Mouse (Mus musculus): ENCODE measurements at regions not wholly inside any gene's neighbourhood (a gene's known extent, or its start where the extent isn't known, plus 50 kb on each side); places are given as distances from the start of the nearest gene placed in this dataset.
A peak's percentile ranks its signal among the peaks of the same experiment; 100 is the strongest.

- DNase-seq (peak; percentile 87), ATAC-seq (ENCODE audit: insufficient read depth) (peak; percentile 90)
- Histone ChIP-seq H3K4me3 (ENCODE audit: low read depth, low read length) (no peak overlapping the region), H3K36me3 (ENCODE audit: insufficient read depth) (no peaks in the 10 kb centered on the region), H3K27ac (ENCODE audit: low read depth) (peak overlapping the region; percentile 65), H3K9ac (no peak overlapping the region), H3K4me1 (ENCODE audit: insufficient read depth) (peaks cover 12% of the 10 kb centered on the region), H3K9me3 (ENCODE audit: low read depth, low read length) (no peaks in the 10 kb centered on the region), H3K27me3 (ENCODE audit: insufficient read depth, low read length) (no peaks in the 10 kb centered on the region), H3K4me2 (no peak overlapping the region)
- WGBS = 38% methylated on average over 5 of the region's 5 CpGs
- no peak for TF ChIP-seq CTCF (IDR thresholded peaks at IDR 0.05; ENCODE audit: low read depth)
Measured at GRCm38 (mm10) chr1:194334752-194335719, 283.0 kb upstream of the Plxna2 start.

- Histone ChIP-seq H3K9ac (no peak overlapping the region), H3K4me1 (ENCODE audit: insufficient read depth) (peaks cover 12% of the 10 kb centered on the region), H3K4me2 (no peak overlapping the region), H3K9me3 (ENCODE audit: low read depth, low read length) (no peaks in the 10 kb centered on the region), H3K27ac (ENCODE audit: low read depth) (no peak overlapping the region), H3K27me3 (ENCODE audit: insufficient read depth, low read length) (no peaks in the 10 kb centered on the region), H3K4me3 (ENCODE audit: low read depth, low read length) (no peak overlapping the region), H3K36me3 (ENCODE audit: insufficient read depth) (no peaks in the 10 kb centered on the region)
- ATAC-seq (ENCODE audit: insufficient read depth) = no peak
- no peak for DNase-seq
- TF ChIP-seq CTCF (IDR thresholded peaks at IDR 0.05; ENCODE audit: low read depth) = no peak
Measured at GRCm38 (mm10) chr1:194332639-194333038, 285.4 kb upstream of the Plxna2 start.

DNA sequence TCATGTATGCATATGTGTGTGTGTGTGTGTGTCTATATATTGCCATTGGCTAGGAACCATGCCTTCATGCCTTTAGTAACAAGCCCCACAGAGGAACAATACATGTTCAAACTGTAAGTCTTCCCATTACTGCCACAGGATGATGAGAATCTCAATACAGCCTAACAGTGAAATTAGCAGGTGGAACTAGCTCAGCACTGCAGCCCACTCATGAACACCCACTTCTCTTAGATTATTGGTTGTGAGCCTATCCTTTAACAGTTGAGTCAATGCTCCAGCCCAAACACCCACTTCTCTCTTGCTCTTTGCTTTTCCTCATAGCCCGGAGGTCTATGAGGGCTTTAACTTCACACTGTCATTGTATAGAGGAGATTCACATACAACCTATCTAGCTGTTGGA lies 287.5 kb upstream of the Plxna2 start:
- 93% methylated on average over 1 of the region's 1 CpGs for WGBS

GRCm38 (mm10) chr1:194320320-194321036 lies 297.5 kb upstream of the Plxna2 start:
- Histone ChIP-seq H3K27ac (ENCODE audit: low read depth) (no peak overlapping the region), H3K9me3 (ENCODE audit: low read depth, low read length) (no peaks in the 10 kb centered on the region), H3K4me3 (ENCODE audit: low read depth, low read length) (no peak overlapping the region), H3K27me3 (ENCODE audit: insufficient read depth, low read length) (no peaks in the 10 kb centered on the region), H3K9ac (no peak overlapping the region), H3K4me2 (no peak overlapping the region), H3K4me1 (ENCODE audit: insufficient read depth) (no peaks in the 10 kb centered on the region), H3K36me3 (ENCODE audit: insufficient read depth) (no peaks in the 10 kb centered on the region)
- DNase-seq (no peak), ATAC-seq (ENCODE audit: insufficient read depth) (no peak)
- WGBS = 66% methylated on average over 3 of the region's 3 CpGs
- no peak for TF ChIP-seq CTCF (IDR thresholded peaks at IDR 0.05; ENCODE audit: low read depth)

More for the DNA sequence above, 287.5 kb upstream of the Plxna2 start:
- H3K9ac ChIP-seq = no peak overlapping the region
- H3K4me2 ChIP-seq = no peak overlapping the region
- H3K27me3 ChIP-seq (ENCODE audit: insufficient read depth, low read length) = no peaks in the 10 kb centered on the region
- ATAC-seq (ENCODE audit: insufficient read depth) = no peak
- no peaks in the 10 kb centered on the region for H3K36me3 ChIP-seq (ENCODE audit: insufficient read depth)
- DNase-seq = no peak
- 0 out of 2 replicates have a peak, but pooled peaks cover 4% of the 10 kb centered on the region for H3K4me1 ChIP-seq (ENCODE audit: insufficient read depth)
- no peak overlapping the region for H3K27ac ChIP-seq (ENCODE audit: low read depth)
- no peaks in the 10 kb centered on the region for H3K9me3 ChIP-seq (ENCODE audit: low read depth, low read length)
- H3K4me3 ChIP-seq (ENCODE audit: low read depth, low read length) = no peak overlapping the region
- no peak for TF ChIP-seq CTCF (IDR thresholded peaks at IDR 0.05; ENCODE audit: low read depth)

GRCm38 (mm10) chr1:194318351-194318750 lies 299.7 kb upstream of the Plxna2 start:
- H3K27me3 ChIP-seq (ENCODE audit: insufficient read depth, low read length) = no peaks in the 10 kb centered on the region
- DNase-seq = no peak
- H3K4me1 ChIP-seq (ENCODE audit: insufficient read depth) = no peaks in the 10 kb centered on the region
- no peaks in the 10 kb centered on the region for H3K36me3 ChIP-seq (ENCODE audit: insufficient read depth)
- TF ChIP-seq CTCF (IDR thresholded peaks at IDR 0.05; ENCODE audit: low read depth) = no peak
- no peak overlapping the region for H3K27ac ChIP-seq (ENCODE audit: low read depth)
- H3K4me2 ChIP-seq = no peak overlapping the region
- ATAC-seq (ENCODE audit: insufficient read depth) = no peak
- no peak overlapping the region for H3K4me3 ChIP-seq (ENCODE audit: low read depth, low read length)
- H3K9me3 ChIP-seq (ENCODE audit: low read depth, low read length) = no peaks in the 10 kb centered on the region
- no peak overlapping the region for H3K9ac ChIP-seq

DNA sequence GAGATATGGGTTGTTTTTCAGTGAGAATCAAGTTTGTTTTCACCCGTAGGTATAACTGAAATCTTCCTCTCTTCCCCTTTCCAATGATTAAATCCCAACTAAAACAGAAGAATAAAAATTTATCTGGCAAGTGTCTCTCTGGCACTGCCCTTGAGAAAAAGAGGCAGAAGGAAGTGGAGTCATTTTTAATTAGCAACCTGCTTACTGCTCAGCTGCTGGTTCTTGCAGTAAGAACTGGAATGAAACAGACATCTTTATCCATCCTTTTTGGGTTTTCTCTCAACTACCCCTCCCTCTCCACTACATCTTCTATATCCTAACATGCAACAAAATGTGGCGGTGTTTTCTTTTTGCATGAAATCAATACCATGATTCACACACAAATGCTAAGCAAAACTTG lies 302.4 kb upstream of the Plxna2 start:
- no peak for ATAC-seq (ENCODE audit: insufficient read depth)
- H3K9me3 ChIP-seq (ENCODE audit: low read depth, low read length) = no peaks in the 10 kb centered on the region
- H3K4me1 ChIP-seq (ENCODE audit: insufficient read depth) = 0 out of 2 replicates have a peak, but pooled peaks cover 1% of the 10 kb centered on the region
- no peak overlapping the region for H3K4me2 ChIP-seq
- WGBS = 74% methylated on average over 2 of the region's 2 CpGs
- no peaks in the 10 kb centered on the region for H3K36me3 ChIP-seq (ENCODE audit: insufficient read depth)
- no peak overlapping the region for H3K4me3 ChIP-seq (ENCODE audit: low read depth, low read length)
- no peak for TF ChIP-seq CTCF (IDR thresholded peaks at IDR 0.05; ENCODE audit: low read depth)
- no peak overlapping the region for H3K27ac ChIP-seq (ENCODE audit: low read depth)
- H3K27me3 ChIP-seq (ENCODE audit: insufficient read depth, low read length) = no peaks in the 10 kb centered on the region
- no peak overlapping the region for H3K9ac ChIP-seq
- no peak for DNase-seq

GRCm38 (mm10) chr1:194310373-194310772 lies 307.6 kb upstream of the Plxna2 start:
- H3K4me2 ChIP-seq = no peak overlapping the region
- ATAC-seq (ENCODE audit: insufficient read depth) (peak; percentile 73; the same call in 1 of the 2 replicates), DNase-seq (peak; percentile 15)
- no peak for TF ChIP-seq CTCF (IDR thresholded peaks at IDR 0.05; ENCODE audit: low read depth)
- H3K9me3 ChIP-seq (ENCODE audit: low read depth, low read length) = no peaks in the 10 kb centered on the region
- H3K4me3 ChIP-seq (ENCODE audit: low read depth, low read length) = no peak overlapping the region
- H3K36me3 ChIP-seq (ENCODE audit: insufficient read depth) = no peaks in the 10 kb centered on the region
- no peak overlapping the region for H3K27ac ChIP-seq (ENCODE audit: low read depth)
- H3K9ac ChIP-seq = no peak overlapping the region
- 20% methylated on average over 2 of the region's 2 CpGs for WGBS
- peaks cover 4% of the 10 kb centered on the region; the same call in 1 of the 2 replicates for H3K4me1 ChIP-seq (ENCODE audit: insufficient read depth)
- H3K27me3 ChIP-seq (ENCODE audit: insufficient read depth, low read length) = no peaks in the 10 kb centered on the region

Data from lung, embryonic 14.5 days (tissue).